Mouse (Mus musculus) limb, embryonic 12.5 days (tissue): ENCODE measurements around the gene Klc4. TPM values are rescaled to one million over a fixed set of nuclear protein-coding genes. Genes with fewer than 3 reads are reported as not detected.

ENCODE experiments used
- ATAC-seq: fragments of 200-750 bp; cut with Nextera tagmentation; 2 replicates; pipeline ENCODE4 v1.8.0; 2017; ENCODE audit warnings: low read depth, moderate TSS enrichment; ENCODE audit not compliant: insufficient number of reproducible peaks, insufficient read depth, low FRiP score, low TSS enrichment
- H3K27ac ChIP-seq: fragments of 300-500 bp; sonication (generic); 2 replicates; pipeline ENCODE4 v1.5.1; 2016; ENCODE audit warnings: mild to moderate bottlenecking, moderate library complexity
- H3K27me3 ChIP-seq: fragments of 300-500 bp; sonication (generic); 2 replicates; pipeline ENCODE4 v1.6.1; 2016; ENCODE audit warnings: mild to moderate bottlenecking, moderate library complexity
- H3K36me3 ChIP-seq: fragments of 300-500 bp; sonication (generic); 2 replicates; pipeline ENCODE4 v1.6.1; 2016; ENCODE audit warnings: mild to moderate bottlenecking, moderate library complexity
- H3K4me1 ChIP-seq: fragments of 300-500 bp; sonication (generic); replicated peaks from 2 replicates; pipeline ENCODE4 v1.6.1; 2016
- H3K4me2 ChIP-seq: fragments of 300-500 bp; sonication (generic); 2 replicates; pipeline ENCODE4 v1.6.1; 2016; ENCODE audit warnings: mild to moderate bottlenecking, moderate library complexity
- H3K4me3 ChIP-seq: fragments of 300-500 bp; sonication (generic); replicated peaks from 2 replicates; pipeline ENCODE4 v1.5.1; 2016; ENCODE audit warnings: mild to moderate bottlenecking
- H3K9ac ChIP-seq: fragments of 300-500 bp; sonication (generic); replicated peaks from 2 replicates; pipeline ENCODE4 v1.6.1; 2016; ENCODE audit warnings: mild to moderate bottlenecking, moderate library complexity
- H3K9me3 ChIP-seq: fragments of 300-500 bp; sonication (generic); 2 replicates; pipeline ENCODE4 v1.6.1; 2016; ENCODE audit warnings: mild to moderate bottlenecking, moderate library complexity
- WGBS: fragments of 180-500 bp; shearing (Covaris S2); methylation state at CpG from one replicate; pipeline ENCODE4 v1.1.7; 2016; 5-methylcytosine and 5-hydroxymethylcytosine counted together
- polyA plus RNA-seq: library from polyadenylated mRNA; unstranded; fragments of >200 nt; fragmentation: Nextera tagmentation; extraction: Ambion mirVana; gene quantifications from 2 replicates; pipeline ENCODE4 v1.2.1, GENCODE M21; 2016

Klc4 gene
- polyA plus RNA-seq, 1 experiment from 2014 or later: 27.2 TPM

GRCm38 (mm10) chr17:46618769-46619682 lies 26.8 kb downstream of the Klc4 start:
- ATAC-seq: peak; percentile 39; the same call in 1 of the 2 replicates
- H3K4me3 ChIP-seq: peak overlapping the region; percentile 27
- peak overlapping the region; percentile 60 for H3K9ac ChIP-seq
- H3K4me2 ChIP-seq: peak overlapping the region; percentile 61
- H3K4me1 ChIP-seq: peaks cover 95% of the 10 kb centered on the region
- H3K36me3 ChIP-seq: no peaks in the 10 kb centered on the region
- H3K27ac ChIP-seq: peak overlapping the region; percentile 99
- WGBS: 3% methylated on average over 27 of the region's 27 CpGs
- no peaks in the 10 kb centered on the region for H3K9me3 ChIP-seq
- H3K27me3 ChIP-seq: no peaks in the 10 kb centered on the region

GRCm38 (mm10) chr17:46618394-46618768 lies 27.4 kb downstream of the Klc4 start:
- peaks cover 95% of the 10 kb centered on the region for H3K4me1 ChIP-seq
- H3K36me3 ChIP-seq: no peaks in the 10 kb centered on the region
- peak; percentile 64 for ATAC-seq
- peak overlapping the region; percentile 27 for H3K4me3 ChIP-seq
- peak overlapping the region; percentile 61 for H3K4me2 ChIP-seq
- peak overlapping the region; percentile 99 for H3K27ac ChIP-seq
- no peaks in the 10 kb centered on the region for H3K9me3 ChIP-seq
- peak overlapping the region; percentile 60; the same call in 1 of the 2 replicates for H3K9ac ChIP-seq
- no peaks in the 10 kb centered on the region for H3K27me3 ChIP-seq
- WGBS: 2% methylated on average over 6 of the region's 6 CpGs

- H3K4me2 ChIP-seq: peak overlapping the region; percentile 61
- no peaks in the 10 kb centered on the region for H3K36me3 ChIP-seq
- peak overlapping the region; percentile 99 for H3K27ac ChIP-seq
- peak overlapping the region; percentile 27 for H3K4me3 ChIP-seq
- ATAC-seq: no peak
- H3K27me3 ChIP-seq: no peaks in the 10 kb centered on the region
- 0 out of 2 replicates have a peak overlapping the region, but pooled peaks have one; percentile 60 for H3K9ac ChIP-seq
- peaks cover 95% of the 10 kb centered on the region for H3K4me1 ChIP-seq
- H3K9me3 ChIP-seq: no peaks in the 10 kb centered on the region
- 6% methylated on average over 12 of the region's 12 CpGs for WGBS
These were observed 28.0 kb downstream of the Klc4 start for GRCm38 (mm10) chr17:46617799-46618198.

- Histone ChIP-seq H3K27me3 (no peaks in the 10 kb centered on the region), H3K27ac (peak overlapping the region; percentile 90), H3K36me3 (peaks cover 9% of the 10 kb centered on the region), H3K9ac (peak overlapping the region; percentile 4; the same call in 1 of the 2 replicates), H3K4me1 (peaks cover 87% of the 10 kb centered on the region), H3K4me2 (peak overlapping the region; percentile 39), H3K4me3 (no peak overlapping the region), H3K9me3 (no peaks in the 10 kb centered on the region)
- 0 out of 2 replicates have a peak, but pooled peaks have one; percentile 40 for ATAC-seq
- 4% methylated on average over 3 of the region's 3 CpGs for WGBS
These were observed 32.6 kb downstream of the Klc4 start for GRCm38 (mm10) chr17:46613229-46613628.

DNA sequence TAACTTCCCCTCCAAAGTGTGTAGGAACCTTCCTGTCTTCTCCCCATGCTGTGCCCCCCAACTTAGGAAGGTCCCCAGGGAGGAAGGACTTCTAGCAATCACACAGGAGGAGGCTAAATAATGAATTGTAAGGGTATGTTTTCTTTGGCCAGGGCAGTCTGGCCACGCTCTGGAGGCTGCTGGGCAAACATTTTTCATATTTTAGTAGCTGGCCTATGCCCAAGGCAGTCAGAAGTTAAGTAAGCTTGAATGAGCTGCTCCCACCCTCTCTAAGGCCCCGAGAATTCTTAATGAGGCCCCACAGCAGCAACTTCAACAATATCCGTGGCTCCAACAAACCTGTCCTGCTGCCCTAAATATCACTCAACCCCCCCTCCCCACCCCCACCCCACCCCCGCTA lies 33.0 kb downstream of the Klc4 start:
- ATAC-seq: no peak
- H3K9ac ChIP-seq: peak overlapping the region; percentile 42; the same call in 1 of the 2 replicates
- H3K27me3 ChIP-seq: no peaks in the 10 kb centered on the region
- peak overlapping the region; percentile 90 for H3K27ac ChIP-seq
- peak overlapping the region; percentile 39 for H3K4me2 ChIP-seq
- no peaks in the 10 kb centered on the region for H3K9me3 ChIP-seq
- no peak overlapping the region for H3K4me3 ChIP-seq
- H3K36me3 ChIP-seq: peaks cover 9% of the 10 kb centered on the region
- H3K4me1 ChIP-seq: peaks cover 86% of the 10 kb centered on the region
- 10% methylated on average over 4 of the region's 4 CpGs for WGBS

- Histone ChIP-seq H3K9me3 (no peaks in the 10 kb centered on the region), H3K27ac (peak overlapping the region; percentile 90), H3K36me3 (peaks cover 9% of the 10 kb centered on the region), H3K4me1 (peaks cover 83% of the 10 kb centered on the region), H3K4me3 (no peak overlapping the region), H3K4me2 (peak overlapping the region; percentile 39), H3K9ac (no peak overlapping the region), H3K27me3 (no peaks in the 10 kb centered on the region)
- ATAC-seq: no peak
- 29% methylated on average over 2 of the region's 2 CpGs for WGBS
These were observed 33.6 kb downstream of the Klc4 start for GRCm38 (mm10) chr17:46612189-46612588.

DNA sequence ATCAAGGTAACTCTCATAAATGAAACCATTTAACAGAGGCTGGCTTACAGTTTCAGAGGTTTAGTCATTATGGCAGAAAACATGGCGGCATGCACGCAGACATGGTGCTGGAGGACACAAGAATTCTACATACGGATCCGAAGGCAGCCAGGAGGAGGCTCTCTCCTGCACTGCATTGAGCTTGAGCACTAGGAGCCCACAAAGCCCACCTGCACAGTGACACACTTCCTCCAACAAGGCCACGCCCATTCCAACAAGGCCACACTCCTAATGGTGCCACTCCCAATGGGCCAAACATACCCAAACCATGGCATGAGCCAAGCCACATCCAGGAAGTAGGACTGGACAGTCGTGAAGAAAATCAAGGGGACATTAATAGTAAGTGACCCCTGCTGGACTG lies 34.5 kb downstream of the Klc4 start:
- WGBS: 94% methylated on average over 6 of the region's 6 CpGs
- Histone ChIP-seq H3K4me2 (no peak overlapping the region), H3K36me3 (peaks cover 9% of the 10 kb centered on the region), H3K9ac (no peak overlapping the region), H3K27ac (0 out of 2 replicates have a peak overlapping the region, but pooled peaks have one; percentile 90), H3K27me3 (no peaks in the 10 kb centered on the region), H3K4me3 (no peak overlapping the region), H3K9me3 (no peaks in the 10 kb centered on the region), H3K4me1 (peaks cover 76% of the 10 kb centered on the region)
- no peak for ATAC-seq

GRCm38 (mm10) chr17:46609721-46610514 lies 35.9 kb downstream of the Klc4 start:
- Histone ChIP-seq H3K4me1 (peaks cover 73% of the 10 kb centered on the region), H3K9ac (no peak overlapping the region), H3K4me3 (no peak overlapping the region), H3K36me3 (peaks cover 9% of the 10 kb centered on the region), H3K9me3 (no peaks in the 10 kb centered on the region), H3K27ac (peak overlapping the region; percentile 41; the same call in 1 of the 2 replicates), H3K27me3 (no peaks in the 10 kb centered on the region), H3K4me2 (peak overlapping the region; percentile 14; the same call in 1 of the 2 replicates)
- WGBS: 55% methylated on average over 15 of the region's 15 CpGs
- ATAC-seq: no peak

GRCm38 (mm10) chr17:46605987-46606386 lies 39.8 kb downstream of the Klc4 start:
- Histone ChIP-seq H3K27me3 (no peaks in the 10 kb centered on the region), H3K9ac (no peak overlapping the region), H3K4me1 (peaks cover 51% of the 10 kb centered on the region), H3K27ac (0 out of 2 replicates have a peak overlapping the region, but pooled peaks have one; percentile 3), H3K4me3 (no peak overlapping the region), H3K4me2 (no peak overlapping the region), H3K36me3 (peaks cover 15% of the 10 kb centered on the region), H3K9me3 (no peaks in the 10 kb centered on the region)
- no peak for ATAC-seq
- WGBS: 79% methylated on average over 12 of the region's 12 CpGs

- ATAC-seq: no peak
- H3K4me1 ChIP-seq: peaks cover 42% of the 10 kb centered on the region
- 81% methylated on average over 5 of the region's 5 CpGs for WGBS
- peak overlapping the region; percentile 56; the same call in 1 of the 2 replicates for H3K27ac ChIP-seq
- H3K9me3 ChIP-seq: no peaks in the 10 kb centered on the region
- H3K27me3 ChIP-seq: no peaks in the 10 kb centered on the region
- no peak overlapping the region for H3K4me2 ChIP-seq
- no peak overlapping the region for H3K4me3 ChIP-seq
- H3K36me3 ChIP-seq: peaks cover 11% of the 10 kb centered on the region; the same call in 1 of the 2 replicates
- H3K9ac ChIP-seq: no peak overlapping the region
These were observed 40.7 kb downstream of the Klc4 start for GRCm38 (mm10) chr17:46605126-46605525.

GRCm38 (mm10) chr17:46603229-46603628 lies 42.6 kb downstream of the Klc4 start:
- Histone ChIP-seq H3K4me2 (no peak overlapping the region), H3K9ac (no peak overlapping the region), H3K4me1 (peaks cover 32% of the 10 kb centered on the region), H3K9me3 (no peaks in the 10 kb centered on the region), H3K27ac (no peak overlapping the region), H3K36me3 (peaks cover 14% of the 10 kb centered on the region; the same call in 1 of the 2 replicates), H3K27me3 (no peaks in the 10 kb centered on the region), H3K4me3 (no peak overlapping the region)
- no peak for ATAC-seq
- WGBS: 93% methylated on average over 4 of the region's 4 CpGs
